Mouse (Mus musculus): Measurements from ENCODE around the gene Olfr284. TPM values are rescaled to one million over a fixed set of nuclear protein-coding genes. Genes with fewer than 3 reads are reported as not detected.

Gene Olfr284
- total RNA-seq (2021) (not detected), polyA plus RNA-seq (2012; rRNA removed) (not detected in 2 replicates)
- long read RNA-seq, result 0 reads

DNA sequence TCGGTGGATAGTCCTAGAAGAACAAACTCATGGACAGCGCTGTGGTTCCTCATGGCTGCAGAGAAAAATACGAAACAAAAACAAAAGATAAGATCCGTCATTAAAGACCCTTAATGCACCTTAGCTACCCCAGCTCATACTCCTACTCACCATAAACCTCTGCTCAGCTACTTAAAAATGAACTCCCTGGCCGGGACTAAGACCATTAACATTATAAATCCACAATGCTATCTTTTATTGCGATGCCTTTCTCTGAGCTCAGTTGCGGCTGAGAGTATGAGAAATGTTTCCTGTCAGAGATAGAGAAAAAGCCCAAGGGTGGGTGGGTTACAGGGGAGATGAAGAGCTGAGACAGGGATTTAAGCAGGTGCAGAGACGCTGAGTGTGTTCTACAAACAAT is at the start of gene Olfr284:
Gene Olfr284, minus strand, starts transcription at position 101 of the 400 bp plus-strand sequence.
- H3K4me1 ChIP-seq (ENCODE audit: control insufficient read depth, insufficient read depth, low read length), result no peaks in the 10 kb centered on the region
- H3K4me3 ChIP-seq, result no peak within 1 kb of the TSS
- TF ChIP-seq EP300 (IDR thresholded peaks at IDR 0.05; ENCODE audit: insufficient read depth, low read depth, low read length) (no peak), POLR2A (IDR thresholded peaks at IDR 0.05; ENCODE audit: insufficient read depth, low read depth, low read length) (no peak), CTCF (IDR thresholded peaks at IDR 0.05) (no peak)
- intact Hi-C loops (cut with DNase I), result no loop called here
- no peak for DNase-seq
- H3K27me3 ChIP-seq (ENCODE audit: control insufficient read depth, insufficient read depth, low read length), result no peaks in the 10 kb centered on the region; the same call in 1 of the 2 replicates
- no peak within 1 kb of the TSS for H3K27ac ChIP-seq
- H3K36me3 ChIP-seq (ENCODE audit: control insufficient read depth, insufficient read depth, low read length), result no peaks in the 10 kb centered on the region
- H3K79me2 ChIP-seq (replicated peaks; ENCODE audit: control insufficient read depth, insufficient read depth, low read length), result no peaks in the 10 kb centered on the region
- WGBS, result 75% methylated on average over 8 of the region's 8 CpGs
- no peak within 1 kb of the TSS for H3K9ac ChIP-seq (ENCODE audit: low read depth, low read length)

DNA sequence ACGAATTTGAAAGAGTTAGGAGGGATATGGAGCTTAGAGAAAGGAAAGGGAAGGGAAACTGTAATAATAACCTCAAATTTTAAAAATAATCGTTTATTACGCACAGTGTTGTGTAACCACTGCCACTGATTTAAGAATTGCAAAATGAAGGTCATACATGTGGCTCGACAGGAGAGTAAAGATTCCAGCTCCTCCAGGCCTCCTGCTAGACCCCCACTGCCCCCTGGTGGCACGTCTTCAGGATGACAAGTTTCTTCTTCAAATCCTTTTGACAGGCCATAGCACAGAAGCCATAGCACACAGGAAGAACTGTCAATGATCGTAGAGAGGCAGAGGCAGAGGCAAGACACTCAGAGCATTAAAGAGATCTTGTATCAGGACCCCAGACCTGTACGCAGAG is 49.0 kb upstream of the Olfr284 start:
- no peak overlapping the region for H3K4me3 ChIP-seq
- H3K27ac ChIP-seq, result no peak overlapping the region
- no peaks in the 10 kb centered on the region; the same call in 1 of the 2 replicates for H3K4me1 ChIP-seq (ENCODE audit: control insufficient read depth, insufficient read depth, low read length)
- no peaks in the 10 kb centered on the region for H3K36me3 ChIP-seq (ENCODE audit: control insufficient read depth, insufficient read depth, low read length)
- no peaks in the 10 kb centered on the region for H3K79me2 ChIP-seq (replicated peaks; ENCODE audit: control insufficient read depth, insufficient read depth, low read length)
- no peak for TF ChIP-seq POLR2A (IDR thresholded peaks at IDR 0.05; ENCODE audit: insufficient read depth, low read depth, low read length)
- peak; percentile 94 for TF ChIP-seq CTCF (IDR thresholded peaks at IDR 0.05)
- 0 out of 2 replicates have a peak, but pooled peaks have one; percentile 43 for TF ChIP-seq EP300 (IDR thresholded peaks at IDR 0.05; ENCODE audit: insufficient read depth, low read depth, low read length)
- whole genome bisulfite sequencing, result 24% methylated on average over 7 of the region's 7 CpGs
- H3K27me3 ChIP-seq (ENCODE audit: control insufficient read depth, insufficient read depth, low read length), result no peaks in the 10 kb centered on the region
- H3K9ac ChIP-seq (ENCODE audit: low read depth, low read length), result no peak overlapping the region
- intact Hi-C loops (cut with DNase I), result loop anchor here (2.0 to 10.0 kb wide), 3 partner anchors 118 to 295 kb away; partner anchors contain the start of genes Pfkm and Senp1
- peak; percentile 62 to 74 for DNase-seq

DNA sequence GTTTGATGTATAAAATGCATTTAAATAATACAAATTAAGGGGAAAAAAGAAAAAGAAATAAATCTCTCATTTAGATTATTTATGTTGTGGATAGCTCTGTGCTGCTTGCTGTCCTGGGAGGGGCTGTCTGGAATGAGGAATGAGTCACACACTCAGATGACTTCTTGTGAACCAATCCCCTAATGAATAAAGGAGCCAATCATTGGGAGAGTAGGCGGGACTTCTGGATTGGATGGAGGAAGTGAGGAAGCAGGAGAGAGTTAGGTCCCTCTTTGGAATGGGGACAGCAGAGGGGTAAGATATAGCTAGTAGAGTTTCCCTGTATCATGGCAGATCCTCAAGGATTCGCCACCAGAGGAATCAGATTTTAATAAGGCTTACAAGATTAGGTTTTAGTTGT is 46.8 kb upstream of the Olfr284 start:
- H3K4me3 ChIP-seq, result no peak overlapping the region
- intact Hi-C loops (cut with DNase I), result loop anchor here (2.0 kb wide), 1 partner anchor 207 kb away; no protein-coding TSS in a partner anchor
- WGBS, result 75% methylated on average over 2 of the region's 2 CpGs
- H3K4me1 ChIP-seq (ENCODE audit: control insufficient read depth, insufficient read depth, low read length), result no peaks in the 10 kb centered on the region; the same call in 1 of the 2 replicates
- H3K27me3 ChIP-seq (ENCODE audit: control insufficient read depth, insufficient read depth, low read length), result no peaks in the 10 kb centered on the region
- no peak for TF ChIP-seq POLR2A (IDR thresholded peaks at IDR 0.05; ENCODE audit: insufficient read depth, low read depth, low read length)
- no peak for TF ChIP-seq EP300 (IDR thresholded peaks at IDR 0.05; ENCODE audit: insufficient read depth, low read depth, low read length)
- TF ChIP-seq CTCF (IDR thresholded peaks at IDR 0.05), result no peak
- H3K27ac ChIP-seq, result no peak overlapping the region
- no peak overlapping the region for H3K9ac ChIP-seq (ENCODE audit: low read depth, low read length)
- H3K79me2 ChIP-seq (replicated peaks; ENCODE audit: control insufficient read depth, insufficient read depth, low read length), result no peaks in the 10 kb centered on the region
- H3K36me3 ChIP-seq (ENCODE audit: control insufficient read depth, insufficient read depth, low read length), result no peaks in the 10 kb centered on the region
- DNase-seq, result no peak

DNA sequence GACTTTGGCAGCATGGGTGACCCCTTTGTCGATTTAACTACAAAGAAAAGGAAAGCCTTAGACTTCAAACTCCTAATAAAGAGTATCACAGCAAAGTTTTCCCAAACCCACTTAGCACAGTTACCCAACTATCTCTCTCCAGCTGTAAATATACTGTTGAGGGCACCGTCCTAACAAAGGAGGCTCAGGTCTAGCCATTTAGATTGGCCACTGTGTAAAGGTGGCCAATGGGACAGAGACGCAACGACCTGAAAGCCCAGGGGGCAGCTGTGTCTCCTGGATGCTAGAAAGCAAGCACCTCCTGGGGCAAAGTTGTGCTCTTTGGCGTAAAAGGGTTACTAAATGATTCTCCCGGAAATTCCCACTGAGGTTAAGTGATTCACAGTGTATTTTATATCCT is 40.1 kb upstream of the Olfr284 start, which contains the start of gene Olfr283:
Gene Olfr283, minus strand, starts transcription at position 101 of the 400 bp plus-strand sequence.
- no peaks in the 10 kb centered on the region for H3K36me3 ChIP-seq (ENCODE audit: control insufficient read depth, insufficient read depth, low read length)
- no peak within 1 kb of the TSS for H3K9ac ChIP-seq (ENCODE audit: low read depth, low read length)
- no peak within 1 kb of the TSS for H3K4me3 ChIP-seq
- no peak for TF ChIP-seq POLR2A (IDR thresholded peaks at IDR 0.05; ENCODE audit: insufficient read depth, low read depth, low read length)
- no peak for TF ChIP-seq CTCF (IDR thresholded peaks at IDR 0.05)
- TF ChIP-seq EP300 (IDR thresholded peaks at IDR 0.05; ENCODE audit: insufficient read depth, low read depth, low read length), result no peak
- no peak for DNase-seq
- H3K4me1 ChIP-seq (ENCODE audit: control insufficient read depth, insufficient read depth, low read length), result no peaks in the 10 kb centered on the region
- intact Hi-C loops (cut with DNase I), result no loop called here
- H3K27ac ChIP-seq, result no peak within 1 kb of the TSS
- H3K27me3 ChIP-seq (ENCODE audit: control insufficient read depth, insufficient read depth, low read length), result no peaks in the 10 kb centered on the region
- no peaks in the 10 kb centered on the region for H3K79me2 ChIP-seq (replicated peaks; ENCODE audit: control insufficient read depth, insufficient read depth, low read length)
- WGBS, result 81% methylated on average over 6 of the region's 6 CpGs

DNA sequence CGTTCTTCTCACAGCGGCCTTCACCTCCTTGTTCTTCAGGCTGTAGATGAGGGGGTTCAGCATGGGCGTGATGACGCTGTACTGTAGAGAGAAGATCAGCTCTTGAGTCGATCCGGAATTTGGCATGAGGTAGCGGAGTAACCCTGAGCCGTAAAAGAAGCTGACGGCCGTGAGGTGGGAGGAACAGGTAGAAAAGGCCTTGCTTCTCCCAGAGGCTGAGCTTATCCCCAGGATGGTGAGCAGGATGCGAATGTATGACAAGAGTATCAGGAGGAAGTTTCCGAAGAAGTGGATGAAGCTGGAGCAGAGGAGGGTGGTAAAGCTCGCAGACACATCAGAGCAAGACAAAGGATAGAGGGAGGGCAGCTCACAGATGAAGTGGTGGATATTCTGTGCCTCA is 37.4 kb upstream of the Olfr284 start:
- H3K27me3 ChIP-seq (ENCODE audit: control insufficient read depth, insufficient read depth, low read length), result no peaks in the 10 kb centered on the region
- TF ChIP-seq POLR2A (IDR thresholded peaks at IDR 0.05; ENCODE audit: insufficient read depth, low read depth, low read length) (no peak), CTCF (IDR thresholded peaks at IDR 0.05) (no peak), EP300 (IDR thresholded peaks at IDR 0.05; ENCODE audit: insufficient read depth, low read depth, low read length) (no peak)
- H3K27ac ChIP-seq, result no peak overlapping the region
- DNase-seq, result no peak
- no peaks in the 10 kb centered on the region for H3K4me1 ChIP-seq (ENCODE audit: control insufficient read depth, insufficient read depth, low read length)
- H3K4me3 ChIP-seq, result no peak overlapping the region
- no peak overlapping the region for H3K9ac ChIP-seq (ENCODE audit: low read depth, low read length)
- no peaks in the 10 kb centered on the region for H3K36me3 ChIP-seq (ENCODE audit: control insufficient read depth, insufficient read depth, low read length)
- WGBS, result 90% methylated on average over 13 of the region's 13 CpGs
- H3K79me2 ChIP-seq (replicated peaks; ENCODE audit: control insufficient read depth, insufficient read depth, low read length), result no peaks in the 10 kb centered on the region
- intact Hi-C loops (cut with DNase I), result no loop called here

DNA sequence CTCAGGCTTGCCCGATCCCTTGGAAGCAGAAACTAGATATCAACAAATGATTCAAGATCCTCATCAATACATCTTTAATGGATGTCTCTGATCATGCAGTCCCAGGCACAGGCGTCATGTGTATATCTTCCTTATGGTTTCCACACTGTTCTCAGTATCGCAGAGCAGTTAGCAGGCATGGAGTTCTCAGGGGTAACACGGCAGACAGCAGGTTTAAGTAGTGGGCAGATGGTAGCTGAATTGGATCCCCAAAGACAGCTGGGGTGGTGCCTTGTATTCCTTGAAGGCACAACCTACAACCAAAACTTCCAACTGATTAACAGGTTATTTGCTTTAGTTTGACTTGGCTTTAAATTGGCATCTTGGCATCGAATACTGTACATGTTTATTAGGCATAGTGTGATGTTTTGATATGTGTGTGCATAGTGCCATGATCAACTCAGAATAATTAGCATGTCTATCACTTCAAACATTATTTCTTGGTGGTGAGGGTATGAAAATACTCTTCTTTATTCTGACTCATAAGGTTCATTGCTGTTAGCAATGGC is 23.5 kb downstream of the Olfr284 start, which contains the start of gene Olfr285:
Gene Olfr285, minus strand, starts transcription at position 177 of the 548 bp plus-strand sequence.
- Histone ChIP-seq H3K4me1 (ENCODE audit: control insufficient read depth, insufficient read depth, low read length) (no peaks in the 10 kb centered on the region), H3K79me2 (replicated peaks; ENCODE audit: control insufficient read depth, insufficient read depth, low read length) (no peaks in the 10 kb centered on the region), H3K9ac (ENCODE audit: low read depth, low read length) (no peak within 1 kb of the TSS), H3K27ac (no peak within 1 kb of the TSS), H3K36me3 (ENCODE audit: control insufficient read depth, insufficient read depth, low read length) (no peaks in the 10 kb centered on the region), H3K4me3 (no peak within 1 kb of the TSS), H3K27me3 (ENCODE audit: control insufficient read depth, insufficient read depth, low read length) (no peaks in the 10 kb centered on the region)
- 89% methylated on average over 5 of the region's 5 CpGs for WGBS
- no peak for DNase-seq
- TF ChIP-seq POLR2A (IDR thresholded peaks at IDR 0.05; ENCODE audit: insufficient read depth, low read depth, low read length), result no peak
- no peak for TF ChIP-seq CTCF (IDR thresholded peaks at IDR 0.05)
- intact Hi-C loops (cut with DNase I), result no loop called here

Measured in heart, adult 2 months (tissue).